Mouse (Mus musculus) gastrocnemius, postnatal 36 days (tissue): ENCODE measurements around the gene Hist1h1a. TPM values are rescaled to one million over a fixed set of nuclear protein-coding genes. Genes with fewer than 3 reads are reported as not detected.
"Not testable (repeated sequence)": the region's sequence is repeated elsewhere in the genome, so short reads cannot be mapped to it uniquely, and the experiment has no call there.

ENCODE experiments used
- DNase-seq, 2 experiments: peaks; one replicate each; pipeline ENCODE4 v3.0.0; 2022
- intact Hi-C: fragments of 180-260 bp; cut with DNase I; formaldehyde crosslinking; loops from one replicate; pipeline ENCODE4 v1.15.1; 2025
- long read RNA-seq, 2 experiments: library from polyadenylated mRNA; stranded (forward); transcript quantifications; one replicate each; pipeline ENCODE4 v2.0.0; 2021
- total RNA-seq, 2 experiments: library from RNA; stranded (reverse); gene quantifications; 2 replicates each; pipeline ENCODE4 v1.2.3; 2021

The Hist1h1a gene
- total RNA-seq: 1 to 10 TPM; 5.6 to 7.4 TPM
- long read RNA-seq, experiment 1: 0 reads
- long read RNA-seq, experiment 2: 0 reads

DNA sequence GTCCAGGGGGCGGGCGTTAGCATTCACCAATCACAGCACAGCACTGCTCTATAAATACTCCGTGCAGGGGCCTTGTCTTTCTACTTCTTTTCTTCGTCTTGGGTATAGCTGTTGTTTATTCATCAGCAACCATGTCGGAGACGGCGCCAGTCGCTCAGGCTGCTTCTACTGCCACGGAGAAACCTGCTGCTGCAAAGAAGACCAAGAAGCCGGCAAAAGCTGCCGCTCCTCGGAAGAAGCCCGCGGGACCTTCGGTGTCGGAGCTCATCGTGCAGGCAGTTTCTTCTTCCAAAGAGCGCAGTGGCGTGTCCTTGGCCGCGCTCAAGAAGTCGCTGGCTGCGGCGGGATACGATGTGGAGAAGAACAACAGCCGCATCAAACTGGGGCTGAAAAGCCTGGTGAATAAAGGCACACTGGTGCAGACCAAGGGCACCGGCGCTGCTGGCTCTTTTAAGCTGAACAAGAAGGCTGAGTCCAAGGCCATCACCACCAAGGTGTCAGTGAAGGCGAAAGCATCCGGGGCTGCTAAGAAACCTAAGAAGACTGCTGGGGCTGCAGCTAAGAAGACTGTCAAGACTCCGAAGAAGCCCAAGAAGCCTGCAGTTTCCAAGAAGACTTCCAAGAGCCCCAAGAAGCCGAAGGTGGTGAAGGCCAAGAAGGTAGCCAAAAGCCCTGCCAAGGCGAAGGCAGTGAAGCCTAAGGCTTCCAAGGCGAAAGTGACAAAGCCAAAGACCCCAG is at the start of gene Hist1h1a:
Gene Hist1h1a, plus strand, starts transcription at position 81 of the 738 bp plus-strand sequence.
- intact Hi-C loops: no loop called here
- peak; percentile 65 to 67 for DNase-seq

- no peak for DNase-seq
- intact Hi-C loops: no loop called here
Measured at GRCm38 (mm10) chr13:23716261-23717042, 47.0 kb upstream of the Hist1h1a start.

- intact Hi-C loops: no loop called here
- DNase-seq: no peak
Measured at GRCm38 (mm10) chr13:23717176-23717575, 46.3 kb upstream of the Hist1h1a start.

GRCm38 (mm10) chr13:23717593-23718245 is 45.7 kb upstream of the Hist1h1a start:
- intact Hi-C loops, DNase-seq: not testable (repeated sequence)

- intact Hi-C loops: no loop called here
- no peak for DNase-seq
Measured at GRCm38 (mm10) chr13:23724239-23724638, 39.2 kb upstream of the Hist1h1a start.

DNA sequence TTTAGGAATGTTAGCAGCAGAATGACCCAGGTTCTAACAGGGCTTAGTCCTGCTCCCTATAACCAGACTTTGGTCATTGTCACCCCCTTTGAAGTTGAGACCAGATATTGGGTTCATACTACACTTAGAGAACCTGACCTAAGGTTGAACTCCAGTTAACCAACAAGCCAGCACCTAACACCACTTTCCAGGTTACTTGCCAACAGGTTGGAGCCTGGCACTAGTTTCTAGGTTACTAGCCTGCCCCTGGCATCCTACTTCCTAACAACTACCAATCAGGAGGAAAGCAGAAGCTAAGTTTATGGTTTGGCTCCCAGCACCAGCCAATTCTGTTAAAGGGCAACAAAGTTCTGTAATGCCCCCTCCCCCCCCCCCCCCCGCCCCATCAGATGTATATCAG is 38.3 kb upstream of the Hist1h1a start:
- intact Hi-C loops: no loop called here
- no peak for DNase-seq

DNA sequence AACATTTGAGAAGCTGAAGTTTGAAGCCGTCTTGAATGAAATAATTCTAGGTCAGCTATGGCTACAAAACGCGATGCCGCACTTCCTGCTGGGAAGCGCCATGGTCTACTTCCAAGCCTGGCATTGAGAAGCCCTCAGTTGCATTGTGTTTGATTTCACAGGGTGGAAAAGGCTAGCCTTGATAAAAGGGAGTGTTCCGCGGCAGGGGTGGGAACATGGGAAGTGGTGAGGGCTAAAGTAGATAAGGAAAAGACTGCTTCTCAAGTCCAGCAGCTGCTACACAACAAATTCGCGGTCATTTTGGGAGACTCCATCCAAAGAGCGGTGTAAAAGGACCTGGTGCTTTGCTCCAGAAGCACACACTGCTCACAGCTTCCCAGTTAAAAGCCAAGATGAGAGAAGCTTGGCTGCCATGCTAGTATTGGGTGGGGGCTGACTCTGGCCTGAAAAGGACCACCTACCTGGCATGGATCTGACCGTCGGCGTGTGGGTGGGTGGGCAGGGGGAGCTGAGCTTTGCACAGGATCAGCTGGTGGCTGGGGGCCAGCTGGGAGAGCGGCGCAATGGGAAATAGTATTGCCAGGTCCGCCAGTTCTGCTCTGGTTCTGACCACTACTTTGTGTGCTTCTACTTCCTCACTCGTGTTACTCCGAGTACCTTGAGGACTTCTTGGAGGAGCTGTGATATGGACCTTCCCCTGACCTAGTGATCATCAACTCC is 34.8 kb upstream of the Hist1h1a start:
- intact Hi-C loops: no loop called here
- DNase-seq: no peak

GRCm38 (mm10) chr13:23729192-23729525 is 34.3 kb upstream of the Hist1h1a start:
- intact Hi-C loops: no loop called here
- DNase-seq: no peak

DNA sequence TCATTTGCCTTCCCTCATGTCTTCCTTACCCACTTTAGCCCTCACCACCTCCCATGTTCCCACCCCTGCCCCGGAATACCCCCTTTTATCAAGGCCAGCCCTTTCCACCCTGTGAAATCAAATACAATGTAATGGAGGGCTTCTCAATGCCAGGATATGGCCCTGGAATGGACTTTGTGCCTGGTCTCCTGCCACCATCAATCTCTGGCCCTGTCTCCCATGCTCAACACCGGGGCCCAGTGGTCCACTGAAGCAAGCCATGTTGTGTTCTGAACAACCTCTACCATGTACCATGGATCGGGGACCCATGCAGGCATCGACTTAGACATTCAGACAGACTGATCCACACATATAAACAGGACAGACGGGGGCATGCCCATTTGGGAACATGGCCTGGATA is 33.8 kb upstream of the Hist1h1a start:
- intact Hi-C loops: loop anchor here (10.0 kb wide), 1 partner anchor 105 kb away; the partner anchor contains the start of genes Hist1h1e and Hist1h2be

GRCm38 (mm10) chr13:23730479-23730878 is 33.0 kb upstream of the Hist1h1a start:
- intact Hi-C loops: loop anchor here (10.0 kb wide), 1 partner anchor 106 kb away; the partner anchor contains the start of genes Hist1h1e and Hist1h2be
- DNase-seq: no peak

More for the DNA sequence above, 33.8 kb upstream of the Hist1h1a start:
- no peak for DNase-seq

GRCm38 (mm10) chr13:23732156-23732804 is 31.2 kb upstream of the Hist1h1a start:
- no peak for DNase-seq
- intact Hi-C loops: loop anchor here (1.0 to 10.0 kb wide), 2 partner anchors 31 to 107 kb away; partner anchors contain the start of genes Hist1h1e and Hist1h2be

- intact Hi-C loops: loop anchor here (10.0 kb wide), 1 partner anchor 112 kb away; the partner anchor contains the start of genes Hist1h1e and Hist1h2be
- DNase-seq: no peak
Measured at GRCm38 (mm10) chr13:23737091-23737490, 26.4 kb upstream of the Hist1h1a start.

DNA sequence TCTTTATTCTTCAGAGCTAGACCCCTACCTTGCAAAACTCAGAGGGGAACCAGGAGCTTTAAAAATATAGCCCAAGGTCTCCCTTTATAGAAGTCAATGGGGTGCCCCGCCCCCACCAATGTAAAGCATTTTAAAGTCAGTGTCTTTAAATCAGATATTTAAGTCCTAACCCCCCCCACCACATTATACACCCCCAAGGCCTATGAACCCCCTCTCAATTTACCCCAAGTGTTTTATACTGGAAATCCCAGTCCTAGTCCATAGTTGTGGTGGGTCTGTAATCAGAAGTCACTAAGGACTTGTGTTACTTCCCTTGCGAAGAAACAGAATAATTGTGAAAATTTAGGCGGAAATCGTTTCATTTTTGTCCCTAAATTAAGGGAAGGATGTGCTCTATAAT is 25.4 kb upstream of the Hist1h1a start:
- intact Hi-C loops: loop anchor here (10.0 kb wide), 1 partner anchor 113 kb away; the partner anchor contains the start of genes Hist1h1e and Hist1h2be
- DNase-seq: no peak

DNA sequence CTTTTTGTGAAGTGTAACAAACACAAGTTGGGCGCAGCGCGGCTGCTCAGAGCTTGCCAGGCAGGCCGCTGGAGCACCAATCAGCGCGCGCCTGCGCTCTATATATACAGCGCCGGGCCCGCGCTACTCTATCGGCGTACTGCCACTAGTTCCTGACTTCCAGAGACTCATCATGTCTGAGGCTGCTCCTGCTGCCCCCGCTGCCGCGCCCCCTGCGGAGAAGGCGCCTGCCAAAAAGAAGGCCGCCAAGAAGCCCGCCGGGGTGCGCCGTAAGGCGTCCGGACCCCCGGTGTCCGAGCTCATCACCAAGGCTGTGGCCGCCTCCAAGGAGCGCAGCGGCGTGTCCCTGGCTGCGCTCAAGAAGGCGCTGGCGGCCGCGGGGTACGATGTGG is 24.8 kb upstream of the Hist1h1a start, which contains the start of gene Hist1h1c:
Gene Hist1h1c, plus strand, starts transcription at position 132 of the 392 bp plus-strand sequence.
- peak; percentile 82 to 86 for DNase-seq
- intact Hi-C loops: loop anchor here (10.0 kb wide), 1 partner anchor 114 kb away; the partner anchor contains the start of genes Hist1h1e and Hist1h2be

DNA sequence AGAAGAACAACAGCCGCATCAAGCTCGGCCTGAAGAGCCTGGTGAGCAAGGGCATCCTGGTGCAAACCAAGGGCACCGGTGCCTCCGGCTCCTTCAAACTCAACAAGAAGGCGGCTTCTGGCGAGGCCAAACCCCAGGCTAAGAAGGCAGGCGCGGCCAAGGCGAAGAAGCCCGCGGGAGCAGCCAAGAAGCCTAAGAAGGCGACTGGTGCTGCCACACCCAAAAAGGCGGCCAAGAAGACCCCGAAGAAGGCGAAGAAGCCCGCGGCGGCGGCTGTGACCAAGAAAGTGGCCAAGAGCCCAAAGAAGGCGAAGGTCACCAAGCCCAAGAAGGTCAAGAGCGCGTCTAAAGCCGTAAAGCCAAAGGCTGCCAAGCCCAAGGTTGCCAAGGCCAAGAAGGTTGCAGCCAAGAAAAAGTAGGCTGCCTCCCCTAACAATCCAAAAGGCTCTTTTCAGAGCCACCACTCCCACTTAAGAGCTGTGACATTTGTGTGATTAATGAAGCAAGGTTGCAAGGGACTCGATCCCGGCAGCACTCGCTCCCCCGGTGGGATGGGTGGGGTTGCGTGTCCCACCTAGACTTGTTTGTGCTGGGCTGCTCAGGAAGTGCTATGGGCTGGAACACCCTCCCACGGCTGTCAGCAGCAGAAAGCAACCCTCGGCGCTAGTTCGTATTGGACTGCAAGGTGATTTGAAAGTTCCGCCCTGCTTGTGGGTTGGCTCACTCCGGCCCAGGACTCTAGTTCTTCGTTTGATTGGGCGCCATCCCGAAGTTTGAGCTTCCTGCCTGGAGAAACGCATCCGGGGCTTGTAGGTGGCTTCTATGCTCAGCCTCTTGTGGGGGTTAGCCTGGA is 24.2 kb upstream of the Hist1h1a start:
- intact Hi-C loops: loop anchor here (10.0 kb wide), 1 partner anchor 114 kb away; the partner anchor contains the start of genes Hist1h1e and Hist1h2be

DNA sequence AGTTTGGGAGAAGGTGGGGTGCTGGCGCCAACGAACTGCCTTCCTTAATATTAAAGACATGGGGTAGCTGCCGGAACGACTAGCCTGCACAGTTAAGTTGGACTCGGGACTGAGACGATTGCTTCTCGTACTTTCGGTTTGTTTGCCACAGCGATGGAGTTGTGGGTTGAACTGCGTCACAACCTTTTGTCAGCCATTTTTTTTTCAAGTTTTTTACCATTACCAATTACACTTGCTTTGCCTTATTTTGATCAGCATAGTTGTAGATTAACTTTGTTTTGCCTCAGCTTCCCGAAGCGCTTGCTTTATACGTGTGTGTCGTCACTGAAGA is 23.6 kb upstream of the Hist1h1a start:
- intact Hi-C loops: loop anchor here (10.0 kb wide), 1 partner anchor 115 kb away; the partner anchor contains the start of genes Hist1h1e and Hist1h2be
- DNase-seq: no peak

More for the DNA sequence above, 24.2 kb upstream of the Hist1h1a start:
- DNase-seq: peak; percentile 86 to 91

DNA sequence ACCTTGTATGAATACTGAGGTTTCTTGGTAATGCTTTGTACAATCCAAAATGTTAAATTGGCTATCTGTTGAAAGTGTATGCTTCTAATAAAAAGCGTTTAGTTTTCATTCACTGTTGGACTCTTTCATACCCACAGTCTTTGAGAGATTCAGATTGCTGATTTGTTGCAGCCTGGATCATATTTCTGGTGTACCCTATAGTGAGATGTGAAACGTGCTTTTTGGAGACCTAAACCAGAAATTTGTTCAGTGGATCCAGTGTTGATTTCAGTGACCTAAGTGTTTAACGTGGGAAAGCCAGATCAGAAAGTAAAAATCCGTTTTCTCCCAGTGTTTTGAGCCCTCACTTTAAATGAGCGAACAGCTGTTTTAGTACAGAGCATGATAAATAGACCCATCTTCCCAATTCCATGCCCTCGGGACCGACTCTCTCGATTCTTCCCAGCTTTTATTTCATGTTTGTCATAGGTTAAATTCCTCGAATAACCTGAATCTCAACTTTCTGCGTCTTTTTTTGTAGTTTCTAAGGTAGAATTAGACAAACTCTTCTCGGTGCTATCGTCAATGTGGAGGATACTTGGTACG is 23.1 kb upstream of the Hist1h1a start:
- intact Hi-C loops: no loop called here
- DNase-seq: no peak

- DNase-seq: no peak
- intact Hi-C loops: no loop called here
Measured at GRCm38 (mm10) chr13:23740910-23741309, 22.6 kb upstream of the Hist1h1a start.
